Mouse (Mus musculus): ENCODE results near the gene Man2b1. TPM values are rescaled to one million over a fixed set of nuclear protein-coding genes. Genes with fewer than 3 reads are reported as not detected.
"Not testable (repeated sequence)": the region's sequence is repeated elsewhere in the genome, so short reads cannot be mapped to it uniquely, and the experiment has no call there.

Man2b1 gene
- polyA plus RNA-seq, 1 experiment from 2014 or later = 17.7 TPM

- Histone ChIP-seq H3K4me3 (replicated peaks; ENCODE audit: low read length) (peak within 1 kb of the TSS; percentile 57), H3K4me1 (replicated peaks; ENCODE audit: control insufficient read depth, insufficient read depth, low read length) (peaks cover 34% of the 10 kb centered on the region), H3K36me3 (ENCODE audit: control insufficient read depth, insufficient read depth) (peaks cover 7% of the 10 kb centered on the region), H3K4me2 (ENCODE audit: low read length) (peak within 1 kb of the TSS; percentile 71), H3K27me3 (replicated peaks; ENCODE audit: control insufficient read depth, insufficient read depth, low read length) (no peaks in the 10 kb centered on the region), H3K27ac (ENCODE audit: low read length) (0 out of 2 replicates have a peak within 1 kb of the TSS, but pooled peaks have one; percentile 12), H3K9ac (replicated peaks; ENCODE audit: low read depth, low read length) (peak within 1 kb of the TSS; percentile 81), H3K9me3 (ENCODE audit: control insufficient read depth, low read length) (no peaks in the 10 kb centered on the region)
- ATAC-seq = peak; percentile 30
- 2% methylated on average over 9 of the region's 9 CpGs for WGBS
Measured at GRCm38 (mm10) chr8:85081216-85081555, 1.9 kb upstream of the Man2b1 start, which contains the start of gene Wdr83. TSS of gene Wdr83 (minus strand) at chr8:85081306.

- not testable (repeated sequence) for H3K27ac ChIP-seq (ENCODE audit: low read length); ATAC-seq; H3K9me3 ChIP-seq (ENCODE audit: control insufficient read depth, low read length); H3K4me3 ChIP-seq (replicated peaks; ENCODE audit: low read length); H3K36me3 ChIP-seq (ENCODE audit: control insufficient read depth, insufficient read depth); H3K27me3 ChIP-seq (replicated peaks; ENCODE audit: control insufficient read depth, insufficient read depth, low read length); H3K9ac ChIP-seq (replicated peaks; ENCODE audit: low read depth, low read length); H3K4me2 ChIP-seq (ENCODE audit: low read length)
- peaks cover 34% of the 10 kb centered on the region for H3K4me1 ChIP-seq (replicated peaks; ENCODE audit: control insufficient read depth, insufficient read depth, low read length)
- WGBS = 90% methylated on average over 4 of the region's 4 CpGs
Measured at GRCm38 (mm10) chr8:85082169-85082568, 901 bp upstream of the Man2b1 start.

GRCm38 (mm10) chr8:85084633-85085032 lies 1.6 kb downstream of the Man2b1 start:
- Histone ChIP-seq H3K4me2 (ENCODE audit: low read length) (no peak overlapping the region), H3K27me3 (replicated peaks; ENCODE audit: control insufficient read depth, insufficient read depth, low read length) (no peaks in the 10 kb centered on the region), H3K4me1 (replicated peaks; ENCODE audit: control insufficient read depth, insufficient read depth, low read length) (peaks cover 30% of the 10 kb centered on the region), H3K9me3 (ENCODE audit: control insufficient read depth, low read length) (no peaks in the 10 kb centered on the region), H3K9ac (replicated peaks; ENCODE audit: low read depth, low read length) (no peak overlapping the region), H3K27ac (ENCODE audit: low read length) (no peak overlapping the region), H3K4me3 (replicated peaks; ENCODE audit: low read length) (no peak overlapping the region), H3K36me3 (ENCODE audit: control insufficient read depth, insufficient read depth) (peaks cover 4% of the 10 kb centered on the region; the same call in 1 of the 2 replicates)
- ATAC-seq = no peak
- 90% methylated on average over 8 of the region's 8 CpGs for WGBS

GRCm38 (mm10) chr8:85086238-85086637 lies 3.2 kb downstream of the Man2b1 start:
- Histone ChIP-seq H3K36me3 (ENCODE audit: control insufficient read depth, insufficient read depth) (peaks cover 4% of the 10 kb centered on the region; the same call in 1 of the 2 replicates), H3K4me2 (ENCODE audit: low read length) (no peak overlapping the region), H3K9me3 (ENCODE audit: control insufficient read depth, low read length) (no peaks in the 10 kb centered on the region), H3K27me3 (replicated peaks; ENCODE audit: control insufficient read depth, insufficient read depth, low read length) (no peaks in the 10 kb centered on the region), H3K4me3 (replicated peaks; ENCODE audit: low read length) (no peak overlapping the region), H3K4me1 (replicated peaks; ENCODE audit: control insufficient read depth, insufficient read depth, low read length) (peaks cover 24% of the 10 kb centered on the region), H3K9ac (replicated peaks; ENCODE audit: low read depth, low read length) (no peak overlapping the region), H3K27ac (ENCODE audit: low read length) (no peak overlapping the region)
- no peak for ATAC-seq
- WGBS = 83% methylated on average over 3 of the region's 3 CpGs

DNA sequence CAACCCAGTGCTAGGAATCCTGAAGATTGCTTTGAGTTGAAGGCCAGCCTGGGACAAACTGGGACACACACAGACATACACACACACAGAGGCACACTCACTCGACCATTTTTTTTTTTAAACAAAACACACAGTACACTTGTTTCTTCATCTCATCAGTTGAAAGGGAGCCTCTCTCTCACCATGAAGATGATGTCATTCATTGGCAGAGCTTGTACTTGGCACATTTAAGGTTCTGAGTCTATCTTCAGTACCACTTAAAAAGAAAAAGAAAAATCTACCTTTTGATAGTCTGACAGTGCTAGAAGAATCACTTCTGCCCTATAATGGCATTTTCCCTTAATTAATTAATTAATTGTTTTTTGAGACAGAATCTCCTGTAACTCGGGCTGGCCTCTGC lies 5.7 kb downstream of the Man2b1 start:
- no peak overlapping the region for H3K9ac ChIP-seq (replicated peaks; ENCODE audit: low read depth, low read length)
- peaks cover 4% of the 10 kb centered on the region; the same call in 1 of the 2 replicates for H3K36me3 ChIP-seq (ENCODE audit: control insufficient read depth, insufficient read depth)
- H3K4me3 ChIP-seq (replicated peaks; ENCODE audit: low read length) = no peak overlapping the region
- no peak overlapping the region for H3K27ac ChIP-seq (ENCODE audit: low read length)
- H3K4me1 ChIP-seq (replicated peaks; ENCODE audit: control insufficient read depth, insufficient read depth, low read length) = peaks cover 4% of the 10 kb centered on the region
- ATAC-seq = no peak
- H3K9me3 ChIP-seq (ENCODE audit: control insufficient read depth, low read length) = no peaks in the 10 kb centered on the region
- 72% methylated on average over 2 of the region's 2 CpGs for WGBS
- no peaks in the 10 kb centered on the region for H3K27me3 ChIP-seq (replicated peaks; ENCODE audit: control insufficient read depth, insufficient read depth, low read length)
- no peak overlapping the region for H3K4me2 ChIP-seq (ENCODE audit: low read length)

DNA sequence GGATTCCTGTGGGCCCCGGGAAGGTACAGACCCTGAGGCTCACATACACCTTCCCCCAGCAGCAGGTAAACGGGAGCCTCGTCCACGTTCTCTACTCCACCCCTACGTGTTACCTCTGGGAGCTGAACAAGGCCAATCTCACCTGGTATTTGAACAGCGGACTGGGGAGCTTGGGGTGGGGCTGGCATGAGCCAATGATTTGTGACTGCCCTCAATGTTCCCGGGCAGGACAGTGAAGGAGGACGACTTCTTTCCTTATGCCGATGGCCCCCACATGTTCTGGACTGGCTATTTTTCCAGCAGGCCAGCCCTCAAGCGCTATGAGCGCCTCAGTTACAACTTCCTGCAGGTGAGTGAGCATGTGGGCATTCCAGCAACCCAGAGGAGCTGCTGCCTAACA lies 7.8 kb downstream of the Man2b1 start:
- H3K9me3 ChIP-seq (ENCODE audit: control insufficient read depth, low read length) = no peaks in the 10 kb centered on the region
- 94% methylated on average over 11 of the region's 11 CpGs for WGBS
- ATAC-seq = no peak
- no peak overlapping the region for H3K4me2 ChIP-seq (ENCODE audit: low read length)
- H3K9ac ChIP-seq (replicated peaks; ENCODE audit: low read depth, low read length) = no peak overlapping the region
- H3K4me3 ChIP-seq (replicated peaks; ENCODE audit: low read length) = no peak overlapping the region
- no peaks in the 10 kb centered on the region for H3K27me3 ChIP-seq (replicated peaks; ENCODE audit: control insufficient read depth, insufficient read depth, low read length)
- peaks cover 2% of the 10 kb centered on the region; the same call in 1 of the 2 replicates for H3K36me3 ChIP-seq (ENCODE audit: control insufficient read depth, insufficient read depth)
- H3K27ac ChIP-seq (ENCODE audit: low read length) = no peak overlapping the region
- no peaks in the 10 kb centered on the region for H3K4me1 ChIP-seq (replicated peaks; ENCODE audit: control insufficient read depth, insufficient read depth, low read length)

DNA sequence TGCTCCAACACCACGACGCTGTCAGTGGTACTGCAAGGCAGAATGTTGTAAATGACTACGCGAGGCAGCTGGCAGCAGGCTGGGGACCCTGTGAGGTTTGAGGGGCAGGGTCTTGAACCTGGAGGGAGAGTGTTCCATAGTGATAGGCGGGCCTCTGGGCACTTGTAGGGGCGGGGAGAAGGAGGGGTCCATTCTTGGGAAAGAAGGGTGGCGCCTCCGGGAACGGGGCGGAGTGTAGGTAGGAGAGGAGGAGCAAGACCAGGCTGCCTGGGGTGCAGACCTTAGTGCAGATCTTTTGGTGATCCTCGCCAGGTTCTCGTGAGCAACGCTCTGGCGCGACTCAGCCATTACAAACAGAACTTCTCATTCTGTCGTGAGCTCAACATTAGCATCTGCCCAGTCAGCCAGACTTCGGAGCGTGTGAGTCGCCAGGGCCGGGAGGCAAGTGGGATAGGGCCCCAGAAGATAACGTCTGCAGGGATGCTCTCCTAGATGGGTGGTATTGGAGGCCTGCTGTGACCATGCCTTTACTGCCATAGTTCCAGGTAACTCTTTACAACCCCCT lies 8.5 kb downstream of the Man2b1 start:
- H3K4me2 ChIP-seq (ENCODE audit: low read length) = no peak overlapping the region
- H3K36me3 ChIP-seq (ENCODE audit: control insufficient read depth, insufficient read depth) = peaks cover 3% of the 10 kb centered on the region; the same call in 1 of the 2 replicates
- H3K4me1 ChIP-seq (replicated peaks; ENCODE audit: control insufficient read depth, insufficient read depth, low read length) = no peaks in the 10 kb centered on the region
- ATAC-seq = no peak
- WGBS = 35% methylated on average over 21 of the region's 21 CpGs
- no peak overlapping the region for H3K27ac ChIP-seq (ENCODE audit: low read length)
- no peaks in the 10 kb centered on the region for H3K27me3 ChIP-seq (replicated peaks; ENCODE audit: control insufficient read depth, insufficient read depth, low read length)
- H3K4me3 ChIP-seq (replicated peaks; ENCODE audit: low read length) = no peak overlapping the region
- H3K9me3 ChIP-seq (ENCODE audit: control insufficient read depth, low read length) = no peaks in the 10 kb centered on the region
- no peak overlapping the region for H3K9ac ChIP-seq (replicated peaks; ENCODE audit: low read depth, low read length)

DNA sequence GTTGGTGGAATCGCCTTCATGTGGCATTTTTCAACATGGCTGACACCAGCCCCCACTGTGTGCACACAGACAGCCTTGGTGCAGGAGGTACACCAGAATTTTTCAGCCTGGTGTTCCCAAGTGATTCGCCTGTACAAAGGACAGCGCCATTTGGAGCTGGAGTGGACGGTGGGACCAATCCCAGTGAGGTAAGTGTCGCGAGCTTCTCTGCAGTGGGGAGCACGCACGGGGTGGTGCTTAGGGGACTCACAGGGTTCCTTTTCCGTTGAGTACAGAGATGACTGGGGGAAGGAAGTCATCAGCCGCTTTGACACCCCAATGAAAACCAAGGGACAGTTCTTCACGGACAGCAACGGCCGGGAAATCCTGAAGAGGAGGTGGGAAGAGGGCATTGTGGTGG lies 12.0 kb downstream of the Man2b1 start:
- H3K36me3 ChIP-seq (ENCODE audit: control insufficient read depth, insufficient read depth) = peaks cover 15% of the 10 kb centered on the region
- no peak overlapping the region for H3K9ac ChIP-seq (replicated peaks; ENCODE audit: low read depth, low read length)
- no peak overlapping the region for H3K4me3 ChIP-seq (replicated peaks; ENCODE audit: low read length)
- 95% methylated on average over 13 of the region's 13 CpGs for WGBS
- no peak overlapping the region for H3K27ac ChIP-seq (ENCODE audit: low read length)
- ATAC-seq = no peak
- no peaks in the 10 kb centered on the region for H3K4me1 ChIP-seq (replicated peaks; ENCODE audit: control insufficient read depth, insufficient read depth, low read length)
- no peak overlapping the region for H3K4me2 ChIP-seq (ENCODE audit: low read length)
- H3K27me3 ChIP-seq (replicated peaks; ENCODE audit: control insufficient read depth, insufficient read depth, low read length) = no peaks in the 10 kb centered on the region
- no peaks in the 10 kb centered on the region for H3K9me3 ChIP-seq (ENCODE audit: control insufficient read depth, low read length)

DNA sequence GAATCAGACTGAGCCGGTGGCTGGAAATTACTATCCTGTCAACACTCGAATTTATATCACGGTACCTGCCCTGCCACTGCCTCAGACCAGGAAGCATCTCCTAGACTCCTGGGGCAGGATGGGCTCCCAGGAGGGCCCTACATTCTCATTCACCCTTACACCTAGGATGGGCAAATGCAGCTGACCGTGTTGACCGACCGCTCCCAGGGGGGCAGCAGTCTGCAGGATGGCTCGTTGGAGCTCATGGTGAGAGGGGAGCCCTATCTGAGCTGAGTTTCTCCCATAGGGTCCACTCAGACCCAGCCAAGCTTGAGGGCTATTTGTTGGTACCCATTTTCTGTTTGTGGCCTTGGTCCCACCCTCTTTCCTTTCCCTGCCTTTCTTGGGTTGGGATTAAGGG lies 12.5 kb downstream of the Man2b1 start:
- H3K4me2 ChIP-seq (ENCODE audit: low read length) = no peak overlapping the region
- H3K36me3 ChIP-seq (ENCODE audit: control insufficient read depth, insufficient read depth) = peaks cover 15% of the 10 kb centered on the region
- ATAC-seq = no peak
- H3K9ac ChIP-seq (replicated peaks; ENCODE audit: low read depth, low read length) = no peak overlapping the region
- WGBS = 96% methylated on average over 7 of the region's 7 CpGs
- no peak overlapping the region for H3K4me3 ChIP-seq (replicated peaks; ENCODE audit: low read length)
- no peak overlapping the region for H3K27ac ChIP-seq (ENCODE audit: low read length)
- H3K4me1 ChIP-seq (replicated peaks; ENCODE audit: control insufficient read depth, insufficient read depth, low read length) = no peaks in the 10 kb centered on the region
- H3K27me3 ChIP-seq (replicated peaks; ENCODE audit: control insufficient read depth, insufficient read depth, low read length) = no peaks in the 10 kb centered on the region
- H3K9me3 ChIP-seq (ENCODE audit: control insufficient read depth, low read length) = no peaks in the 10 kb centered on the region

GRCm38 (mm10) chr8:85096196-85096595 lies 13.1 kb downstream of the Man2b1 start:
- H3K9me3 ChIP-seq (ENCODE audit: control insufficient read depth, low read length) = no peaks in the 10 kb centered on the region
- no peak for ATAC-seq
- no peaks in the 10 kb centered on the region for H3K4me1 ChIP-seq (replicated peaks; ENCODE audit: control insufficient read depth, insufficient read depth, low read length)
- H3K27ac ChIP-seq (ENCODE audit: low read length) = no peak overlapping the region
- H3K9ac ChIP-seq (replicated peaks; ENCODE audit: low read depth, low read length) = no peak overlapping the region
- H3K4me2 ChIP-seq (ENCODE audit: low read length) = no peak overlapping the region
- H3K27me3 ChIP-seq (replicated peaks; ENCODE audit: control insufficient read depth, insufficient read depth, low read length) = no peaks in the 10 kb centered on the region
- H3K36me3 ChIP-seq (ENCODE audit: control insufficient read depth, insufficient read depth) = peaks cover 15% of the 10 kb centered on the region
- 94% methylated on average over 16 of the region's 16 CpGs for WGBS
- no peak overlapping the region for H3K4me3 ChIP-seq (replicated peaks; ENCODE audit: low read length)

All from forebrain, embryonic 16.5 days (tissue).